Mouse (Mus musculus) 3134 (cell line): ENCODE measurements around the gene Hist1h2bb.
"Not testable (repeated sequence)": the region's sequence is repeated elsewhere in the genome, so short reads cannot be mapped to it uniquely, and the experiment has no call there.

Source experiments
- DNase-seq: peaks from one replicate; pipeline ENCODE4 v3.0.0-alpha.2; 2011; ENCODE audit warnings: low spot score; ENCODE audit not compliant: insufficient read length; ENCODE audit errors: extremely low read depth

The Hist1h2bb gene

GRCm38 (mm10) chr13:23763242-23763585 is 16.7 kb downstream of the Hist1h2bb start:
- DNase-seq = no peak

GRCm38 (mm10) chr13:23763586-23764323 is 17.2 kb downstream of the Hist1h2bb start, which contains the start of gene Hist1h1a:
Gene Hist1h1a, plus strand, starts transcription at chr13:23763666.
- DNase-seq = peak; percentile 90

GRCm38 (mm10) chr13:23764324-23765171 is 18.0 kb downstream of the Hist1h2bb start:
- peak; percentile 39 for DNase-seq

GRCm38 (mm10) chr13:23765172-23765513 is 18.6 kb downstream of the Hist1h2bb start:
- DNase-seq = no peak

- DNase-seq = no peak
These were observed 20.2 kb downstream of the Hist1h2bb start for GRCm38 (mm10) chr13:23766772-23767171.

GRCm38 (mm10) chr13:23768834-23769397 is 22.4 kb downstream of the Hist1h2bb start:
- no peak for DNase-seq

GRCm38 (mm10) chr13:23769613-23770012 is 23.1 kb downstream of the Hist1h2bb start, which contains the start of gene Trim38:
Gene Trim38, plus strand, starts transcription at chr13:23769913.
- not testable (repeated sequence) for DNase-seq

- no peak for DNase-seq
These were observed 26.2 kb downstream of the Hist1h2bb start for GRCm38 (mm10) chr13:23772561-23773313.

- DNase-seq = no peak
These were observed 31.8 kb downstream of the Hist1h2bb start for GRCm38 (mm10) chr13:23778339-23778738.

GRCm38 (mm10) chr13:23779025-23779424 is 32.5 kb downstream of the Hist1h2bb start:
- no peak for DNase-seq

- DNase-seq = no peak
These were observed 46.0 kb downstream of the Hist1h2bb start for GRCm38 (mm10) chr13:23792520-23792919.
